Mouse (Mus musculus) mature B cell (primary cell): Measurements from ENCODE around the gene Tshz2.

ENCODE experiments used
- in situ Hi-C: fragments of 300-500 bp; cut with MboI; formaldehyde crosslinking; loops from 2 replicates; pipeline ENCODE4 v1.14.3; 2019

Tshz2 gene

DNA sequence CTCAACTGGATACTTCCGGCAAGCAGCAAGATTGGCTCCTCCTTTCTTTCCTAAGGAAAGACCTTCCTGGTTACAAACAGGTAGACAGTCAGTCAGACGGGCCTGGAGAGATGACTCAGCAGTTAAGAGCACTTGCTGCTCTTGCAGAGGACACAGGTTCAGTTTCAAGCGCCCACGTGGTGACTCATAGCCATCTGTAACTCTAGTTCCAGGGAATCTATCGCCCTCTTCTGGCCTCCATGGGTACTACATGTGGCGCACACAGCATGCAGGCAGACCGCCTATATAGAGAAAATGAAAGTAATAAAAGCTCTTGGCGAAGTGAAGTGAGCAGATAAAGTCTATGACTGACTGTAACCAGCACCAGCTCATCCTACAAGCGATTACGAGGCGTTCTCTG is 413.1 kb downstream of the Tshz2 start:
- in situ Hi-C loops = no loop called here

DNA sequence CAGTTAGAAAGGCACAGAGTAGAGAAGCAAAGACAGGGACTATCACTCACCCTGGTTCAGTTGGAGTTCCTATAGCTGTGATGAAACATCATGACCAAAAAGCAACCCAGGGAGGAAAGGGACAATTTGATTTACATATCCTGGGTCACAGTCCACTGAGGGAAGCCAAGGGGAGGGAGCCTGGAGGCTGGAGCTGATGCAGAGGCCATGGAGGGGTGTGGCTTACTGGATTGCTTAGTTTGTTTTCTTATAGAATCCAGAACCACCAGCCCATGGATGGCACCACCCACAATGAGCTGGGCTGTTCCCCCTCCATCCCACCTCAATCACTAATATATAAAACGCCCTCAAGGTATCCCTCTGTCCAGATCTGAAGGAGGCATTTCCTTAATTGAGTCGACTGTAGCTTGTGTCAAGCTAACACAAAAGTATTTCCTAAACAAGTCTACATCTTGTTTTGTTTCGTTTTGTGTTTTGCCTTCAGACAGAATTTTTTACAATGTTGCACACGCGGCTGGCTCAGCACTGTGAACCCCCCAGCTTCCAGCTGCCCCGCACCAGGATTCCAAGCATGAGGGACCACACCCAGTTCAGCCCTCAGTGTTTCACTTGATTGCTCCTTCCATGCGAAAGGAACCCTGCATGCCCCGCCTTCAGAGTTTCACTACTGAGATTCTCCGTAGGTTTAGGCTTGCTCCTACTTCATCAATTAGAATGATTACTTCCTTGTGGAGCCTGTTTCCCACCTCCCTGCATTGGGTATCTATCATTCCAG is 413.7 kb downstream of the Tshz2 start:
- in situ Hi-C loops = no loop called here

DNA sequence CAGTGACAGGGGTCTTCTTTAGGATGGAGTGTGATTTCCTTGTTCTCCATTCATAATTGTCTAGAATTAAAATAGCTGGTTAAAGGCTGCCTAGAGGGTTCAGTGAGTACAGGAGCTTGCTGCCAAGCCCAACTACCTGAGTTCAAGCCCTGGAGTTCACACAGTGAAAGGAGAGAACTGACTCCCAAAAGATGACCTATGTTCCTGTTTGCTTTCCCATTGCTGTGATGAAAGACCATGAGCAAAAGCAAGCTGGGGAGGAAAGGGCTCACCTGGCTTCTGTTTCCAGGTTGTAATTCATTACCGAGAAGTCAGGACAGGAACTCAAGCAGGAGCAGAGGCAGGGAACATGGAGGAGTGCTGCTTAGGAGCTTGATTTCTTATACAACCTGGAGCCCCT is 416.0 kb downstream of the Tshz2 start:
- in situ Hi-C loops = no loop called here

DNA sequence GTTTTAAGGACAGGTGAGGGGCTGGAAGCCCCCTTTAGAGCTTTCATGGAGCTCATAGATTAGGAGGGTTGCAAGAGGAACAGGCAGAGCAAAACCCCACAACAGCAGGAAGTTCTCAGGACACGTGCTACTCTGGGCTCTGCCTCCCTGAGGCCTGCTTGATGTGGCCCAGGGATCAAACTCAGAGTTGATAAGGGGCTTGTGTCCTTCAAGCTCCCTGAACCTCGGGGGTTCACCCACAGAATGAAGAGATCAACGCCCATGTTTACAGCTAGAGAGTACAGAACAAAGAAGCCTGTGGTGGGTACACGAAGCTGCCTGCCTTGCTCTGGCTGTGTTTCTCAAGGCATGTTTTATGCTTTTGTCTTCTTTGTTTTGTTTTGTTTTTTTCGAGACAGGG is 417.8 kb downstream of the Tshz2 start:
- in situ Hi-C loops = no loop called here

DNA sequence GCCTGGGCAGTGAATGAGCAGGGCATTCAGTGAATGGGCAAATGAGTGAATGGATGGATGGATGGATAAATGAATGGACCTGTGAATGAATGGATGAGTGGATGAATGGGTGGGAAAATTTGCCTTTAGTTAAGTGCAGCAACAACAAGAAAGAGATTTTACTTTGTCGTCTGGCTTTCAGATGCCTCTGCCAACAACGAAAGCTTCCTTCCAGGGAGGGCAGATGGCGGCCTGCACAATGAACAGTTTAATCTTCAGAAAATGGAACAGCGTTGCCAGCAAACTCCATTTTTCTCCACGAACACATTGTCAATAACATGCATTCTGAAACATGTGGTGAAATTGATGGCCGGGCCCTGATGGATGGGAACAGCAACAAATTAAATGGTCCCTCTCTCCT is 418.6 kb downstream of the Tshz2 start:
- in situ Hi-C loops = no loop called here

DNA sequence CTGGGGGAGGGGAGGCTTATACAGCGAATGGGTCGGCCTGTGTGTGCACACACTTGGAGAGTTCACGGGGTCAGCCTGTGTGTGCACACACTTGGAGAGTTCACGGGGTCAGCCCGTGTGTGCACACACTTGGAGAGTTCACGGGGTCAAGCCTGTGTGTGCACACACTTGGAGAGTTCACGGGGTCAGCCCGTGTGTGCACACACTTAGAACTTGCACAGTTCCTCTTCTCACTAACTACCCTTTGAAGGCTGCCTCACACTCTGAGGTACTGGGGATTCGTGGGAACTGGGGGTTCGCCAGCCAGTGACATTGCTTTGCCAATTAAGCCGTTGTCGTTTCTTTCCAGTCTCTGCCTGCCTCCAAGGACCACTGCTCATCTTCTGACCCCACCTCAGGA is 422.1 kb downstream of the Tshz2 start:
- in situ Hi-C loops = no loop called here

DNA sequence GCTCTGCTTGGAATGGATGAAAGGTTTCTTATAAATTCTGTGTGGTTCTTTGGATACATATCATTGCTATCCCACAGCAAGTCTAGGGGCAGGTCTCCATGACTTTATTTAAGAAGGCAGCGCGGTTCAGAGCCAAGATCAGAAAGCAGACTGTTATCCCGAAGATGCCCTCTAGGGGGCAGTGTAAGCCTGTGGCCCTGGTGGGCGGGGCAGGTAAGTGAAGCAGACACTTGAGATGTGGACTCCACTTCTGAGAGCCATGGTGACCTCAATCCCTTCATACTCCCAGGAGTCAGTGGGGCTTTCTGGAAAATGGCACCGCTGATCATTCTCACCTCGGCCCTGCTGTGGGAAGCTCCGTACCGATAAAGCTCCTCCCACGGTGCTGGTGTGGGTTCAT is 422.6 kb downstream of the Tshz2 start:
- in situ Hi-C loops = no loop called here

DNA sequence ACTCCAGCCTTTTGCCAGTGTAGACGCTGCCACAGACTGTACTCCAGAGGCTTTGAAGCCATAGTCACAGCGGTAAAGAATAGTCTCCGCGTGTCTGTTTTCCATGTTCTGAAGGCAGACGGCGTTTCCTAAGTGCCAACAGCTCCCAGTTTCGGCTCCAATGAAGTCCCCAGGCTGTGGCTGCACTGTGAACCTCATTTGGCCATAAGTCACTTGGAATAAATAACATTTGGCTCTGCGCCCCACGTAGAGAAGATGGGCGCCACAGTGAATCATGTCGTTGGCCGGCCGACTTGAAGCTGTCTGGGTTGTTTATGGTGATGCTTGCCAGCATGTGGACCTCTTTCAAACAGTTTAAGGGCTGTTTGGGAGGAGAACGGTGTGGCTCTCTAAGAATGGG is 426.0 kb downstream of the Tshz2 start:
- in situ Hi-C loops = no loop called here

DNA sequence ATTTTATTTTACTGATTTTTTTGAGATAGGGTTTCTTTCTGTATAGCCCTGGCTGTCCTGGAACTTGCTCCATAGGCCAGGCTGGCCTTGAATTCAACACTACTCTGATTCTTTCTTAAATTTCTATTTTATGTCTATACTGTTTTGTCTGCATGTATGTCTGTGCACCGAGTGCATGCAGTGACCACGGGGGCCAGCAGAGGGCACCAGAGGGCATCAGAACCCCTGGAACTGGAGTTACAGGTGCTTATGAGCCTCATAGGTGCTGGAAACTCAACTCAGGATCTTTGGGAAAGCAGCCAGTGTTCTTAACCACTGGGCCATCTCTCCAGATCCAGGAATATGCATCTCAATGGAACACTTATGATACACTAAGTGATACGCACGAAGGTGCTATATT is 427.3 kb downstream of the Tshz2 start:
- in situ Hi-C loops = no loop called here

DNA sequence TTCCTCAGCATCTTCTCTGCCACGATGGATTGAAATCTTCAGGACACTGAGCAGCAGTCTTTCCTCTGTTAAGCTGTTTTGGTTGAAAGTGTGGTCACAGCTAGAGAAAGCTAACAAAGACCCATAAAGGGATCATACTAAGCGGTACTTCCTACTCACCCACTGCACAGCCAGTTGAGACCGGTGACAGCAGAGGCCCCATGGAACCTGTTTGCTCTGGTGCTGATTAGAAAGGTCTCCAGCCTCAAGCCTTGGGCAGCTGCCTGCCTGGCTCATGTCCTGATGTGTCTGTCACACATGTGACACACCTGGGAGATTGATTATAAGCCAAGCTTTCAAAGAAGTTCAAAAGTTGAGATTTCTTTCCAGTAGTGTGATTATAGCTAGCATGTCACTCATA is 429.6 kb downstream of the Tshz2 start:
- in situ Hi-C loops = no loop called here

DNA sequence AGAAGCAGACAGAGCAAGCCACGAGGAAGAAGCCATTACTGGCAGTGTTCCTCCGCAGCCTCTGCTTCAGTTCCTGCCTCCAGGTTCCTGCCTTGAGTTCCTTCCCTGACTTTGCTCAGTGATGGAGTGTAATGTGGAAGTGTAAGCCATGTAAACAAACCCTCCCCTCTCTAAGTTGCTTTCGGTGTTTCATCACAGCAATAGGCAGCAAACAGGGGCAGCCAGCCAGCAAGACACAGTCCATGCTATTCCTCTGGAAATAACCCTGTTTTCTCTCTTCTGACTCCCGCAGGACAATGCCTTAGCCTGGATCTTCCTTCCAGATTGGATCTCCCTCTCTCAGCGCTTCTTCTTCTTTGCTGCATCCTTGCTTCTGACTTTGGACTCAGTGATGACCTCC is 437.2 kb downstream of the Tshz2 start:
- in situ Hi-C loops = no loop called here

DNA sequence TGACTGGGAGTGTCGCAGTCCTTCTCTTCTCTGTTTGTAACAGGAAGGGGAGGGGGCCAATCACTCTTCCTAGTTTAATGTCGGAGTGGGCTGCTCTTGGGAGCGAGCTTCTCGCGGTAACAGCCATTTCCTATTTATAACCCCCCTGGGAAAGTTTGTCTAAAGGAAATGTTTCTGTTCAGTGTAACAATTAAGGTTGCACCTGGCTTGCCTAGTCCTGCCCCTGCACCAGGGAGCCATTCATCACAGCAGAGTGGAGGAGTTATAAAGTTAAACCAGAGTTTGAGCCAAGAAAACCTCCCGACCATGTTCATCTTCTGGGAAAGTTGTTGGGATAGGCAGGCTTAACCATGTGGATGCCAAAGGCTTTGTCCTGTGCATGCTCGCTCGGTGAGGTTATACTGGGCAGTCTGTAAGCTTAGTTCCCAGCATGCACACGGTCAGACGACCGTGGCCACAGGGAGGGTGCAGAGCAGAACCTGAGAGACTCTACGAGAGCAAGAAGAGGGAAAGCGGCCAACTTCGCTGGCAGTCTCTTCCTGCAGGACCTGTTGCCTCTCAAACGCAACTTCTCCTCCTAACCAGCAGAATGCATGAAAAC is 437.9 kb downstream of the Tshz2 start:
- in situ Hi-C loops = no loop called here

DNA sequence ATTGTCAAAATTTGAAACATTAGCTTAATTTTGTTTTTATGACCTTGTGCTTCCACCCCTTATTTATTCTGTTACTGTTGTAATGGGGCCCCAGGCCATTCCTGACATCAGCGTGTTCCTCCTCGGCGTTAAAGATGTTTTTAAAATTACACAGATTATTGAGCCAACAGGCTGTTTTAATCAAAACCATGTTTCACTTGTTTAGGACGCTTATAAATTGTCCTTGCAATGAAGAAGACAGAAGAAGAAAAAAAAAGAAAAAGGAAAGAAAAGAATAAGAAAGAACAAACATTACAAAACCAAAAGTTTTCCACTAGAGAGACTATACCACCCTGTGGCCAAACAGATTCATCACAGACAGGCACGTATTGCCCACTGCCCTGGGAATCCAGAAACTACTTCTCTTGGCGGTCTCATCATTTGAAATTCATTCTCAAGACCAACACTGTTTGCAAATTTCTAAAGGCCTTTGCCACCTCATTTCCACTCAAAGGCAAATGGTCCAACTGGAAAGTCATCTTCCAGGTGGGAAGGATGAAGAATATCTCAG is 444.2 kb downstream of the Tshz2 start:
- in situ Hi-C loops = no loop called here

DNA sequence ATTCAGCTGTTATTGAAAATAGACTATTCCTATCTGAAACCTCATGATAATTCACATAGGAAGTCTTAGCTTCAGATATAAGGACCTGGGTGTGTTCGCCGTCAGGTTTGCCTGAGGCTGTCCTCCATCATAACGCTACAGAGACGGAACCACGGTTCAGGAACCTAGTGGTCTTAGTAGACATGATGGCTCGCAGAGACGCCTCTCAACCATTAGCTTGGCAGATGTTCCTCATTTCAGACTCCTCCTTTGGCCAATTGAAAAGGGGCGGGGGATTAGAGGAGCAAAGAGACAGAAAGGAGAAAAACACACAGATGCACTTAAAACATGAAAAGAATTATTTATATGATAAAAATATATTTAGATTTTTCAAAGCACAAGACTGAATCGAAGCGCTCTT is 445.2 kb downstream of the Tshz2 start:
- in situ Hi-C loops = no loop called here

DNA sequence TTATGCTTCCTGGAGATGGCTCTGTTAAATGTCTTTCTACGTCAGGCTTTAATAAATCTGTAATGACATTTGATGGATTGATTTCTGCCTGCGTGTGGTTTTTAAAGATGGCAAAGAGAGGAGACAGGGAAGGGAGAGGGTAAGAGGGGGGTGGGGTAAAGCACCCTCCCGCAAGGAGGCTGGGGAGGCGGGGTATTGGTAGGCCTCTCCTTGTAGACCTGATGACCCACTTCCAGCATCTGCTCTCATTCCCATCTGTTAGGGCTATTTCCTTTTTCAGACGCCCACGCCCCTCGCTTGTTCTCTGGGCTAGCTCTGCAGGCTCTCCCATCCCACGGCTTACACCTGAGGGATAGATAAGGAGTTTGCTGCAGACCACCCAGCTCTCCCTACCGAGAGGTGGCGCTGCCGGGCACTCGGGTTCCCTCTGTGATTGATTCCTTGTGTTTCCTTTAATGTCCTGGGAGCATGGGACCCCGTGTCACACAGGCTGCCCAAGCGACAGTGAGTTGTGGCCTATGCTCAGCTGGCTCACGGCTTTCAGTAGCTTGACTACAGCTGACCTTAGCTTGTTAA is 445.7 kb downstream of the Tshz2 start:
- in situ Hi-C loops = no loop called here

DNA sequence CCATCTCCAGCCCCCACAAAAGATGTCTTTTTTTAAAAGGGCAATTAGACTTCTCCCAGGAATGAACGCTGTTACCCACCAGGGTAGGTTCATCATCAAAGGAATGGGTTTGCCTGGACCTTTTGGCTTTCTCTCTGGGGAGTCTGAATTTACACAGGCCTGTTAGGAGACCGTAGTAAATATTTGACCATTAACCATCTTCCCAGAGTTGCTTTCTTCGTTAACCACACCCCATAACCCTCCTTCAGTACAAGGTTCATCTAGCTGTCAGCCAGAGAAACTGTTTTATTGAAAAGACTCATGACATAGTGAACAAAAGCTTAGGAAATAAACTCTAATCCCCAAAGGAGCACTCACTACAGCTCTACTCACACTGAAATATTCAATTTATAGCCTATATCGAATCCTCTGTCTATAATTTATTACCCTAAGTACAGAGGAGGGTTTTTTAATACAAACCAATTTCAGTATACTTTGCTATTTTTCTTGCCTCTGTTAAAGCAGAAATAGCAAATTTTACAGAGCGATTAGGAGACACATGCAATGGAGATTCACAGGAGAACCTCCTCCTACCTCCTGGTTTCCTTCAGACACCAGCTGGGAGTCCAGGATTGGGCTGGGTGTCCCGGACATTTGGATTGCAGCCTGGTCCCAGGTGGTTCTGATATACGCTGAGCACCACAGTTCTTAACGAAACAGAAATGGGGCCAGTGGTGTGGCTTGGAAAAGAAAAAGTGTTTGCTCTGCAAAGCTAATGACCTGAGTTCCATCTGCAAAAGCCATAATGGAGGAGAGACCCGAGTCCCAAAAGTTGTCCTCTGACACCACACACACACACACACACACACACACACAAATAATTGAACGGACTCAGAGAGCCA is 459.0 kb downstream of the Tshz2 start:
- in situ Hi-C loops = no loop called here

DNA sequence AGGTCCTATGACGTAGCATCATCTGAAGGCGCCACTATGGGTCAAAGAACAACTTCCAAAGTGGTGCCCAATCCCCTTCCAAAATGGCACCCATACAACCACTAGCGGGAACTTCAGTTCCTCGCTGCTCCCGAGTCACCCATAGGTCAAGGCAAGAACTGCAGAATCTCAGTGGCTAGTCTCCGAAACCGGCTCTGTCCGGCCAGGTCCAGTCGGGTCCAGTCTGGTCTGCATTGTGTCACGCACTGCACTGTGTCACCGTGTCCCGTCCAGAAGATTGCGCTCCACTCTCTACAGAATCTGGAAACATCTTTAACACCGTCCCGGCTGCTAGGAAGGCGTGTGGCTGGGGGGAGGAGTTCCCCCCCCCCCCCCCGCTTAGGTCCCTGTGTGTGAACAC is 461.4 kb downstream of the Tshz2 start:
- in situ Hi-C loops = no loop called here

DNA sequence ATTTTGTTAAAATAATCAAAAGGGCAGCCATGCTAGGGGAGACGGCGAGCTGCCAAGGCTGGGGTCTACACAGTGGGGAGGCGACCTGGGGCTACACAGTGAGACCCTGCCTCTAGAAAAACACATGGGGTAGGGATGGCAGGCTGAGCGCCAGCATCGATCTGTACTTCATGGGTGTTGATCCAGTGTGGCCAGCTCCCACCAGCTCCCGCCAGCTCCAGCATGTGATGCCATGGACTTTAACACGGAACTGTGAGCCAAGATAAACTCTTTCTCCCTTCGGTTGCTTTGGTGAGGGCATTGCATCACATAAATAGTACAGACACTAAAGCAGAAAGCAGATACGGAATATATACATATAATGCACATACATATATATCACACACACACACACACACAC is 462.1 kb downstream of the Tshz2 start:
- in situ Hi-C loops = no loop called here

DNA sequence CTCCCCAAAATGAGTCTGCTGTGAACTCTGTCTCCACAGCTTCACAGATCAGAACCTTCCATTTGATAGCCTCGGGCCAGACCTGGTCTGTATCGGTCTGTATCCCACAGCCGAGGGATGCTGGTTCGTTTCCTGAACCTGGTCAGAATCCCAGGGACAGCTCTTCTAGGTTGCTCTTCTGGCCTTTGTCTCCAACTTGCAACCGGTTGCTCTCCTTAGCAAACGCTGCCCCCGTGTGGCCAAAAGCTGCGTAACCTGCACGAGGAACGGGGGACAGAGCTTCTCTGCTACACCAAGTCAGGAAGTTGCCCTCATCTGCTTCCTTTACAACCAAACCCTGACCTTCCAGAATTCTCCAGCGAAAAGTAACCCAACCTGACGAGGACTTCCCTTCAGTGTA is 468.3 kb downstream of the Tshz2 start:
- in situ Hi-C loops = no loop called here

DNA sequence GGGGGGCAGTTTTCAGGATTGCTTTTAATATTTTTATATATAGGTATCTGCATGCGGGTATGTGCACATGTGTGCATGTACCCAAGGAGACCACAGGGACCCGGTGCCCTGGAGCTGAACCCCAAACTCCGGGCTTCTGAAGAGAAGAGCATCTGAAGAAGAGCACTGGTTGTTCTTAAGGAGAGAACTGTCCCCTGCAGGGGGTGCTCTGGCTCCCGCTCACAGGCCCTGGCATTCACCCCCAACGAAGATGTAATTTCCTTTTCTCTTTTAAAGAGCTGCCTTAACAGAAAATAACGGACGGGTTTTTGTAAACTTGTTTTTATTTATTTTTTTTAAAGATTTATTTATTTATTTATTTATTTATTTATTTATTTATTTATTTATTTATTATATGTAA is 469.1 kb downstream of the Tshz2 start:
- in situ Hi-C loops = no loop called here

DNA sequence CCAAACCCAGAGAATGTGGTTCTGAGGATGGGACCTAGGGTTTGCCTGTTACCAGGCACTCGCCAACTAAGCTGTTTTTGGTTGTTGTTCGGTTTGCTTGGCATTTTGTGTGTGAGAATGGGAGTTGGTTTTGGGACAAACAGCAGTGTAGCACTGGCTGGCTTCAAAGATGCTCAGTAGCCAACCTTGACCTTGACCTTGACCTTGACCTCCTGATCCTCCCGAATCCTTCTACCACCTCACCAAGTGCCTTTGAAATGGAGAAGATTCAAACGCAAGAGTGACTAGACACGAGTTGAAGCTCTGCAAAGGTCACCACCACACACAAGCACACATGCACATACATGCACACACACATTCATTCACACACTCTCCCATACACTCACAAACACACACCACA is 470.5 kb downstream of the Tshz2 start:
- in situ Hi-C loops = no loop called here

DNA sequence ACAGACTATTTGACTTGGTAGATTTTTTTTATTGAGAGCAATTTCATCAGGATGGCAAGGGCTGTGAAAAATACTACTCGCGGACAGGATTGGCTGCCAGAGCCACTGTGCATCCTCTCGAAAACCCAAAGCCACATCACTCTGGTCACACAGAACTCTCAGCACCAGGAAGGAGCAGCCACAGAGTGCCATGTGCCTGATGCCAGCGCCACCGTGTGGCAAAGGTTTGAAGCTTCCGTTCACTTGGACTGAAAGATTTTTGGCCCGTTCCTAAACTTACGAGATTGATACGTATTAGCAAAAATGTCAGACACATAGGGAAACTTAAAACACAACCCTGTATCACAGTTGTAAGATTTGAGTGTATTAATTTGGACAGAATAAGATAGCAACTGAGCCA is 471.0 kb downstream of the Tshz2 start:
- in situ Hi-C loops = no loop called here
